Mouse (Mus musculus): ENCODE measurements around the gene Gprin1. TPM values are rescaled to one million over a fixed set of nuclear protein-coding genes. Genes with fewer than 3 reads are reported as not detected.
"Not testable (repeated sequence)": the region's sequence is repeated elsewhere in the genome, so short reads cannot be mapped to it uniquely, and the experiment has no call there.

Gene Gprin1
- polyA plus RNA-seq, 1 experiment from 2014 or later: 3.4 TPM

- H3K36me3 ChIP-seq (replicated peaks; ENCODE audit: control insufficient read depth, insufficient read depth, low read depth, low read length): no peaks in the 10 kb centered on the region
- no peaks in the 10 kb centered on the region for H3K9me3 ChIP-seq (replicated peaks; ENCODE audit: control insufficient read depth, low read length)
- under 1% methylated on average over 36 of the region's 38 CpGs for WGBS
- peak overlapping the region; percentile 46 for H3K4me3 ChIP-seq (ENCODE audit: low read depth, low read length)
- H3K27ac ChIP-seq (replicated peaks; ENCODE audit: low read depth, low read length): no peak overlapping the region; the same call in 1 of the 2 replicates
- peak overlapping the region; percentile 92 for H3K4me2 ChIP-seq (ENCODE audit: low read depth, low read length)
- peaks cover 4% of the 10 kb centered on the region; the same call in 1 of the 2 replicates for H3K27me3 ChIP-seq (ENCODE audit: control insufficient read depth, insufficient read depth, low read length)
- DNase-seq (ENCODE audit: low spot score): peak; percentile 41
- peak overlapping the region; percentile 32 for H3K9ac ChIP-seq (replicated peaks; ENCODE audit: low read length)
- H3K4me1 ChIP-seq (ENCODE audit: control insufficient read depth, insufficient read depth, low read length): 0 out of 2 replicates have a peak, but pooled peaks cover 2% of the 10 kb centered on the region
- peak; percentile 69 for ATAC-seq (replicated peaks; ENCODE audit: insufficient number of reproducible peaks, low FRiP score, low TSS enrichment, low read depth)
Observed at GRCm38 (mm10) chr13:54789561-54790397, 40.1 kb upstream of the Gprin1 start.

DNA sequence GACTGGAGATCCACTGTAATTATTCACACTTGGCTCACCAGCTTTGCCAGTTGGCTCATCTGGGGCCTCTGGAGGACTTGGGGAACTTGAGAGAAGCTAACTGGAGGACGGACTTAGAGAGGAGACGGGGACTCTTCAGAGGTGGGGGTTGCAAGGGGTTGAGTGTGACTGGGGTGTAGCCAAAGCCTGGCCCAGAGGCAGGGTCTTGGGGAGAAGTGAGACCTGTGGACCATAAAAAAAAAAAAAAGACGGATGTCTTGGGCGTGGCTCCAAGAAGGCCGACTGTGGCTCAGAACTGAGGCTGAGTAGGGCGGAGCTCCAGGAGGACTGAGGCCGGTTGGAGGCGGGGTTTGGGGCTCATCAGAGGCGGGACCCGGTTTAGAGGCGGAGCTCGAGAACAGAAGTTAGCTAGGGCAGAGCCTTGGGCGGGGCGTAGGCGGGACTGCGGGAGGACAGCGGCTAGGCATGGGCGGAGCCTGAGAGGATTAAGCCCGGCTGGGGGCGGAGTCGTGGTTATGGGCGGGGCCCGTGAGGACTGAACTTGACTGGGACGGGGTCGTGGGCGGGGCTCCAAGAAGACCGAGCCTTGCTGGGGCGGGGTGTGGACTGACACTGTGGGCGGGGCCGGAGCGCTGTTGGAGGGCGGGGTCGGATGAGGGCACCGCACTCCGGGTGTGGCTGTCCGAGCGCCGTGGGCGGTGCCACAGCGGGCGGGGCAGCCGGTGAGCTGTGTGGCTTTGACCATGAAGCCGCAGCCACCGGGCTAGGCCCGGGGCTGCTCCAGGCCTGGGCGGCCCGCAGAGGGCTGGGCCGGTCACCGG, 39.3 kb upstream of the Gprin1 start, which contains the start of gene Tspan17:
Gene Tspan17, plus strand, starts transcription at position 638 of the 821 bp plus-strand sequence.
- peaks cover 4% of the 10 kb centered on the region; the same call in 1 of the 2 replicates for H3K27me3 ChIP-seq (ENCODE audit: control insufficient read depth, insufficient read depth, low read length)
- H3K36me3 ChIP-seq (replicated peaks; ENCODE audit: control insufficient read depth, insufficient read depth, low read depth, low read length): no peaks in the 10 kb centered on the region
- ATAC-seq (replicated peaks; ENCODE audit: insufficient number of reproducible peaks, low FRiP score, low TSS enrichment, low read depth) (peak; percentile 71), DNase-seq (ENCODE audit: low spot score) (peak; percentile 95)
- peak within 1 kb of the TSS; percentile 32 for H3K9ac ChIP-seq (replicated peaks; ENCODE audit: low read length)
- peak within 1 kb of the TSS; percentile 92 for H3K4me2 ChIP-seq (ENCODE audit: low read depth, low read length)
- no peak within 1 kb of the TSS; the same call in 1 of the 2 replicates for H3K27ac ChIP-seq (replicated peaks; ENCODE audit: low read depth, low read length)
- H3K4me1 ChIP-seq (ENCODE audit: control insufficient read depth, insufficient read depth, low read length): 0 out of 2 replicates have a peak, but pooled peaks cover 2% of the 10 kb centered on the region
- H3K4me3 ChIP-seq (ENCODE audit: low read depth, low read length): peak within 1 kb of the TSS; percentile 46
- 2% methylated on average over 48 of the region's 49 CpGs for WGBS
- H3K9me3 ChIP-seq (replicated peaks; ENCODE audit: control insufficient read depth, low read length): no peaks in the 10 kb centered on the region

DNA sequence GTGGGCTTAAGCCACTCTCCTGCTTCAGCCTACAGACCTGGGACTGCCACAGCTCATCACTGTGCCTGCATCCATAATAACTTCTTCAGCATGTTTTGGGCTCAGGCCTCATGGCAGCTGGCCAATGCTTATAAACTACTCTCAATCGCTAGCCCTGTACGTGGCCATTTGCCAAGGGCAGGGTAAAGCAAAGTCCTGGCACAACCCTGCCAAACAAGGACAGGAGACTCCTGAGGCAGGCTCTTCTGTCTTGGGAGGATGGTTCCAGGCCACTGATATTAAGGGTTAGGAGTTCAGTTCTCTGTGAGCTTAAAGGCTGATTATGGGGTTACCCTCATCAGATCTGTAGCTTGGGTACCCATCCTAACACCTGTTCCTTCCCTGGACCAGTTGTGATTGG, 37.9 kb upstream of the Gprin1 start:
- H3K4me1 ChIP-seq (ENCODE audit: control insufficient read depth, insufficient read depth, low read length); ATAC-seq (replicated peaks; ENCODE audit: insufficient number of reproducible peaks, low FRiP score, low TSS enrichment, low read depth); H3K36me3 ChIP-seq (replicated peaks; ENCODE audit: control insufficient read depth, insufficient read depth, low read depth, low read length); H3K4me2 ChIP-seq (ENCODE audit: low read depth, low read length); H3K4me3 ChIP-seq (ENCODE audit: low read depth, low read length); H3K27ac ChIP-seq (replicated peaks; ENCODE audit: low read depth, low read length); DNase-seq (ENCODE audit: low spot score); H3K27me3 ChIP-seq (ENCODE audit: control insufficient read depth, insufficient read depth, low read length); H3K9ac ChIP-seq (replicated peaks; ENCODE audit: low read length); H3K9me3 ChIP-seq (replicated peaks; ENCODE audit: control insufficient read depth, low read length): not testable (repeated sequence)
- WGBS: 81% methylated on average over 2 of the region's 2 CpGs

- whole genome bisulfite sequencing: 79% methylated on average over 4 of the region's 4 CpGs
- DNase-seq (ENCODE audit: low spot score): no peak
- no peaks in the 10 kb centered on the region for H3K9me3 ChIP-seq (replicated peaks; ENCODE audit: control insufficient read depth, low read length)
- H3K9ac ChIP-seq (replicated peaks; ENCODE audit: low read length): no peak within 1 kb of the TSS
- H3K36me3 ChIP-seq (replicated peaks; ENCODE audit: control insufficient read depth, insufficient read depth, low read depth, low read length): no peaks in the 10 kb centered on the region
- no peaks in the 10 kb centered on the region for H3K4me1 ChIP-seq (ENCODE audit: control insufficient read depth, insufficient read depth, low read length)
- ATAC-seq (replicated peaks; ENCODE audit: insufficient number of reproducible peaks, low FRiP score, low TSS enrichment, low read depth): no peak
- no peak within 1 kb of the TSS for H3K4me3 ChIP-seq (ENCODE audit: low read depth, low read length)
- H3K4me2 ChIP-seq (ENCODE audit: low read depth, low read length): no peak within 1 kb of the TSS
- no peak within 1 kb of the TSS for H3K27ac ChIP-seq (replicated peaks; ENCODE audit: low read depth, low read length)
- H3K27me3 ChIP-seq (ENCODE audit: control insufficient read depth, insufficient read depth, low read length): no peaks in the 10 kb centered on the region
Observed at GRCm38 (mm10) chr13:54783698-54784097, 34.0 kb upstream of the Gprin1 start, which contains the start of gene Eif4e1b. Eif4e1b (plus strand) TSS chr13:54783998.

DNA sequence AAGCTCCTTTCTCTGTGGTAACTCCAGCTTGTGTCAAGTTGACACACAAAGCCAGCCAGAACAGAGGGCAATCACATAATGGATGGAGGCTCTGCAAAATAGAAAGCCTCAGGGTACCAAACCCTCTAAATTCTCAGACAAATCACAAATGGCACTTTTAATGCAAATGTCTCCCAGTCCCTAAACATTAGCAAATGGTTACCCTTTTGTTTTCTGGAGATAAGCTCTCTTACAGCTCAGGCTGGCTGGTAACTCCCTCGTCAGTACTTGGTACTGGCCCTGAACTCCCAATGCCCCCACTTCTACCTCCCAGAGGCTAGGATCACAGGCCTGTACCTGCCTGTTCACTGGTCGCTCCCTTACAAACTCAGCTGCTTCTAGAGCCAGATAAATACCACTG, 33.6 kb upstream of the Gprin1 start:
- Histone ChIP-seq H3K9ac (replicated peaks; ENCODE audit: low read length) (no peak overlapping the region), H3K4me3 (ENCODE audit: low read depth, low read length) (no peak overlapping the region), H3K9me3 (replicated peaks; ENCODE audit: control insufficient read depth, low read length) (no peaks in the 10 kb centered on the region), H3K27me3 (ENCODE audit: control insufficient read depth, insufficient read depth, low read length) (no peaks in the 10 kb centered on the region), H3K4me2 (ENCODE audit: low read depth, low read length) (no peak overlapping the region), H3K4me1 (ENCODE audit: control insufficient read depth, insufficient read depth, low read length) (no peaks in the 10 kb centered on the region), H3K27ac (replicated peaks; ENCODE audit: low read depth, low read length) (no peak overlapping the region), H3K36me3 (replicated peaks; ENCODE audit: control insufficient read depth, insufficient read depth, low read depth, low read length) (no peaks in the 10 kb centered on the region)
- ATAC-seq (replicated peaks; ENCODE audit: insufficient number of reproducible peaks, low FRiP score, low TSS enrichment, low read depth) (no peak), DNase-seq (ENCODE audit: low spot score) (no peak)
- 47% methylated on average over 2 of the region's 2 CpGs for WGBS

DNA sequence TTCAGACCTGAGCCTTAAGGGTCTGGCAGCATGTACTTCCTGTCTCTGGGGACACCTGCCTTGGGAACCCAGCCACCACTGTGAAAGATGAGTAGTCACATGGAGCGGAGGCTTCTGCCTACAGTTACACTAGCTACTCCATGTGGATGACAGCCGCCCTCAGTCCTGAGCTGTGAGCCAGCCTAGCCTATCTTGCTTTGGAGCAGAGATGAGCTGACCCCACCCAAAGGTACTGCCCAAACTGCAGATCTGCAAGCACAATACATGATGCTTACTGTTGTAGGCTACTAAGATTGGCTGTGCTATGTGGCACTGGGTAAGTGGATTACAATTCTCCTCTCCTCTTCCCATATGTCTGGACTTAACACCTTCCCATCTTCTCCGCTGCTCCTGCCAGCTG, 31.4 kb upstream of the Gprin1 start:
- no peaks in the 10 kb centered on the region for H3K27me3 ChIP-seq (ENCODE audit: control insufficient read depth, insufficient read depth, low read length)
- H3K9me3 ChIP-seq (replicated peaks; ENCODE audit: control insufficient read depth, low read length): no peaks in the 10 kb centered on the region
- no peak overlapping the region for H3K9ac ChIP-seq (replicated peaks; ENCODE audit: low read length)
- H3K4me3 ChIP-seq (ENCODE audit: low read depth, low read length): no peak overlapping the region
- no peak overlapping the region for H3K27ac ChIP-seq (replicated peaks; ENCODE audit: low read depth, low read length)
- H3K4me2 ChIP-seq (ENCODE audit: low read depth, low read length): no peak overlapping the region
- DNase-seq (ENCODE audit: low spot score): no peak
- H3K36me3 ChIP-seq (replicated peaks; ENCODE audit: control insufficient read depth, insufficient read depth, low read depth, low read length): no peaks in the 10 kb centered on the region
- ATAC-seq (replicated peaks; ENCODE audit: insufficient number of reproducible peaks, low FRiP score, low TSS enrichment, low read depth): no peak
- H3K4me1 ChIP-seq (ENCODE audit: control insufficient read depth, insufficient read depth, low read length): no peaks in the 10 kb centered on the region
- 82% methylated on average over 3 of the region's 3 CpGs for WGBS

- Histone ChIP-seq H3K9ac (replicated peaks; ENCODE audit: low read length) (no peak overlapping the region), H3K4me1 (ENCODE audit: control insufficient read depth, insufficient read depth, low read length) (no peaks in the 10 kb centered on the region), H3K36me3 (replicated peaks; ENCODE audit: control insufficient read depth, insufficient read depth, low read depth, low read length) (no peaks in the 10 kb centered on the region), H3K27me3 (ENCODE audit: control insufficient read depth, insufficient read depth, low read length) (no peaks in the 10 kb centered on the region), H3K9me3 (replicated peaks; ENCODE audit: control insufficient read depth, low read length) (no peaks in the 10 kb centered on the region), H3K4me2 (ENCODE audit: low read depth, low read length) (no peak overlapping the region), H3K27ac (replicated peaks; ENCODE audit: low read depth, low read length) (no peak overlapping the region), H3K4me3 (ENCODE audit: low read depth, low read length) (no peak overlapping the region)
- no peak for DNase-seq (ENCODE audit: low spot score)
- no peak for ATAC-seq (replicated peaks; ENCODE audit: insufficient number of reproducible peaks, low FRiP score, low TSS enrichment, low read depth)
- 74% methylated on average over 3 of the region's 3 CpGs for WGBS
Observed at GRCm38 (mm10) chr13:54780592-54780991, 30.9 kb upstream of the Gprin1 start.
